Mouse (Mus musculus) gastrocnemius, postnatal 4 days (tissue): ENCODE results near the gene Filip1l. TPM values are rescaled to one million over a fixed set of nuclear protein-coding genes. Genes with fewer than 3 reads are reported as not detected.

Experiments
- DNase-seq, 2 experiments: peaks; one replicate each; pipeline ENCODE4 v3.0.0; 2021 to 2022; ENCODE audit warnings: low spot score in 2 of 2, mixed read lengths in 2 of 2
- long read RNA-seq, 2 experiments: library from polyadenylated mRNA; stranded (forward); transcript quantifications; one replicate each; pipeline ENCODE4 v2.0.0; 2021
- total RNA-seq, 2 experiments: library from RNA; stranded (reverse); gene quantifications; 2 replicates each; pipeline ENCODE4 v1.2.3; 2021

The Filip1l gene
- total RNA-seq, result 10 to 100 TPM; 55.5 to 76.5 TPM
- long read RNA-seq, experiment 1, full-length matches to known transcripts, result 33 of 40 reads
- long read RNA-seq, experiment 1, partial matches to known transcripts, result 0 of 40 reads
- long read RNA-seq, experiment 1, other reads (novel, unspliced or antisense), result 7 of 40 reads
- long read RNA-seq, experiment 2, full-length matches to known transcripts, result 28 of 34 reads
- long read RNA-seq, experiment 2, partial matches to known transcripts, result 0 of 34 reads
- long read RNA-seq, experiment 2, other reads (novel, unspliced or antisense), result 6 of 34 reads

DNA sequence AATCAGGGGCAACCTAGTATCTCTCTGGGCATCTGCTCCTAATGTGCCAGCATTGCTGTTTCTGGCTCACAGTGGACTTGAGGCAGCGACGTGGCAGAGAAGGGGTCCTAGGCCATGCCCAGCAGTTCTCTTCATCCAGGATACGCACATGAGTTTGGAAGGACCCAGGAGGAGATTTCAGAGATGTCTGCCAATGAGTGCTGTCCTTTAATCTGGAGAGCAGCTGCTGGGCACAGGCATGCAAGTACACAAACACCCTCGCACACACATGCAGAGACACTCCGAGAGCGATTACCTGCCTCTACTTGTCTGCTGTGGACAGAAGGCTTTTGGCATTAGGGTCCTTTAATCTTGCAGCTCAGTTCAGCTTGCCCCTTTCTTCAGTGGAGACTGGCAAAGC, at the start of gene Filip1l:
Filip1l (plus strand) TSS at position 343 of the 400 bp plus-strand sequence.
- no peak for DNase-seq

- DNase-seq, result no peak
Observed at GRCm38 (mm10) chr16:57303716-57304115, 49.2 kb upstream of the Filip1l start.

DNA sequence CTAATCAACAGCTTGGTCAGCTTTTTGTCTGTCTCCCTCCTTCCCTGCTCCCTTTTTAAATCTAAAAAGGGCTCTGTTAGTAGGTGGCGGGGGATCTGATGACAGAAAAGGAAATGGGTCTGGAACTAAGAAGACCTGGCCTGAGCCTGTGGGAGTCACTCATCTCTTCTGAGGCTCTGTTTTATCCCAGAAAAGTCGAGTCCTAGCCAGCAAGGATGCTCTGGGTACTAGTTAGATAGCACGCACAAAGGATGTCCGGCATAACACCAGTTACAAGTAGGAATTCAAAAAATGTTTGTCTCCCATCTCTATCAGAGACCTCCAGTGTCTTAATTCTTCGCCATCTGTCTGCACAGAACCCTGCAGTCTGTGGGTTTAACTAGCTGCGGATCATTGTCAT, 47.4 kb upstream of the Filip1l start:
- no peak for DNase-seq

DNA sequence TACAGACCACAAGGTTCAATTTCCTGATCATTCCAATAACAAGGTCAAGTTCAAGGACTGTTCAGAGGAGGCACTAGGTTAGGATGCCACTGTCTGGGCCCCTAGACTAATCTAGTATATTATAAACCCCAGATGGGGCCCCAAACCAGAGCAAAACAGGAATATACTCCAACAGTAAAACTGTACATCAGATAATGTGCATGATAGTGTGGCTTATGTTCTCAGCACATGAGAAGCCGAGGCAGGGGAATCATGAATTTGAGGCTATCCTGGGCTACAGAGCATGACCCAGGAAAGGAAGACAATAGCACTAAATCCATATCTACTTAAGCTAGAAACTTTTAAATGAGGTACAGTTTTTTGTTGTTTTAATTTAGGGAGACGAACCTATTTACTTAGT, 40.8 kb upstream of the Filip1l start:
- DNase-seq, result no peak

- no peak for DNase-seq
Observed at GRCm38 (mm10) chr16:57313487-57313886, 39.4 kb upstream of the Filip1l start.

DNA sequence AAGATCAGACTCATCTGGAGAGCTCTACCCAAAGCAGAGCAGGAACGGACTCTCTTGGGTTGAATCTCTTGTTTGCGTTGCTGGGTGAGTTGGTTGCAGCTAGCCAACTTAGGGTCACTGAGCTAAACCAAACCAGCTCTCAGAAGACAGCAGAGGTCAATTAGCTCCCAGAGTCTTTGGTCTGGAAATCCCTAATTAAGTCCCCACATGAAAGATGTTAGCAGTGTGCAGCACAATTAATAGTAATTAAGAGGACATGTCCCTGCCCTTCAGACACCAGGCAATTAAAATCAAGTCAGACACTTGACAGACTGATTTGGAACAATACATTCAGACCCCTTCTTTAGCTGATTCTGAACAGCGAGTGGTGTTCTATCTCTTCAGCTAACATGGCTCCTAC, 38.7 kb upstream of the Filip1l start:
- DNase-seq, result no peak

GRCm38 (mm10) chr16:57315026-57315425, 37.9 kb upstream of the Filip1l start:
- DNase-seq, result no peak

DNA sequence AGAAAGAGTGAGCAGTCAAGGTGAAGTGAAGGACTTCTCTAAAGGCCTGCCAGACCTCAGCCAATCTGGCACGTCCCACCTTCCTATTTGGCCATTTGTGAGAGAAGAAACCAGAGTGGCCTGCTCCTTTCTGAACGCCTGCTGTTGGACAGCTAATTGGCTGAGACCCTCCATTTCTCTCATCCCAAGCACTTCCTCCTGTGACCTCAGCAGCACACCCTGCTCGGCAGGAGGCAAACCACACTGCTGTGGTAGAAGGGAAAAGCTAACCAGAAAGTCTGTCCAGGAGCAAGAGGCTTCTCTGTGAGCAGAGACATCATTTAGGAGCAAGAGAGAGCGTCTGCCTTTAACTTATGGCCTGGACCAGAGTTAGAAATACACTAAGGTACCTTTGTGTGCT, 35.8 kb upstream of the Filip1l start:
- no peak for DNase-seq

- DNase-seq, result no peak
Observed at GRCm38 (mm10) chr16:57317882-57318636, 34.8 kb upstream of the Filip1l start.

GRCm38 (mm10) chr16:57318637-57319125, 34.2 kb upstream of the Filip1l start:
- DNase-seq, result no peak

- DNase-seq, result no peak
Observed at GRCm38 (mm10) chr16:57319284-57320124, 33.4 kb upstream of the Filip1l start.

- DNase-seq, result peak; percentile 27 to 51
Observed at GRCm38 (mm10) chr16:57326996-57327395, 25.9 kb upstream of the Filip1l start.

DNA sequence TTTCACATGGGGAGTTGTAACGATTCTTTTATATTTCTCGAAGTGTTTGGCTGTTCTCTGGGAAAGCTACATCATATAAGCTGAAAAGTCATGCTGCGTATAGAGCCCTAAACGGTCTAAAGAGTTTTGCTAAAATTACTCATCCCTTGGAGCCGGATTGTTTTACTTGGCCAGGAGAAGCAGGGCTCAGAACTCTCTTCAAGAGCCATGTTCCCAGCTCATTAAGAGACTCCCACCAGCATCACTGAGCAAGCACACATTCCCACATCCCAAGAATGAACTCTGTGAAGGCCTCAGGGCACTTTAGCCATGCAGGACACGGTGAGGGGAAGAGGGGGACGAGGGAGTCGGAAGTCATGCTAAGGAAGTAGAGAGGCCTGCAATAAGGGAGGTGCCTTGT, 23.9 kb upstream of the Filip1l start:
- no peak for DNase-seq

- no peak for DNase-seq
Observed at GRCm38 (mm10) chr16:57330111-57330510, 22.8 kb upstream of the Filip1l start.

- DNase-seq, result no peak
Observed at GRCm38 (mm10) chr16:57332301-57332700, 20.6 kb upstream of the Filip1l start.

- no peak for DNase-seq
Observed at GRCm38 (mm10) chr16:57336770-57337423, 16.0 kb upstream of the Filip1l start.

DNA sequence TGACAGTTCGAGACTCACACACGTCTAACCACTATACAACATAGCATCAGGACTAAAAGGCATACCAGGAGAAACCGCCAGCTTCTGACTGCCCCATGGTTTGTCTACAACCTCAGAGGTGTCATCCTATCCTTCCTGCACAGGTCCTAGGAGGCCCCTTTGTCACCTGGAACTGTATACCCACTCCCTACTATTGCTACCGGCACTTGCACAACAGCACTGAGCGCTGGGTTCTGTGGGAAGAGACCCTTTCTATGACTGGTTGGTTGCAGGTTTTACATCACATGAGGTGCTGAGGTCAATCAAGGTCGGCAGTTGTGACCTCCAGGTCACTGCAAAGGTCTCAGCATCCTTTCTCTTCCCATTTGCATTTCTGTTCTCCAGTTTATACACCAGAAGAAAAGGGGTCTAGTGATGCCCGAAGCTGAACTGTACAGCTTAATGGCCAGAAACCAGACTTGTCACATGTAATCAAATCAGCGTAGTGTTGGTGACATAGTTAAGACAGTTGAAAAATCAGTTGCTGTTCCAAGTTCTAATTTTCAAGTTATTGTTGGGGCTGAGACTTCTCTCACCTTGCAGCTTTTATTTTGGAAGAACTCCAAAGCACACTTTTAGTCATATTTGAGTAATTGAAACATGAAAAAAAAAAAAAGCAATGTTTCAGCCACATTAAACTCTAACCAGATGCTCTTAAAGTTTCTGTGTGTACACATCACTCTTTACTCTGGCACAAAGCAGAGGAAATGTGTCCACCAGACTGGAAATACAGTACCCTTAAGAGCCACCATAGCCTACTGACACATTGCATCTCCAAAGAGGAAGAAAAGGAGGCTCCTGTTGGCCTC, 12.9 kb upstream of the Filip1l start:
- DNase-seq, result no peak

- DNase-seq, result no peak
Observed at GRCm38 (mm10) chr16:57340613-57340898, 12.3 kb upstream of the Filip1l start.

DNA sequence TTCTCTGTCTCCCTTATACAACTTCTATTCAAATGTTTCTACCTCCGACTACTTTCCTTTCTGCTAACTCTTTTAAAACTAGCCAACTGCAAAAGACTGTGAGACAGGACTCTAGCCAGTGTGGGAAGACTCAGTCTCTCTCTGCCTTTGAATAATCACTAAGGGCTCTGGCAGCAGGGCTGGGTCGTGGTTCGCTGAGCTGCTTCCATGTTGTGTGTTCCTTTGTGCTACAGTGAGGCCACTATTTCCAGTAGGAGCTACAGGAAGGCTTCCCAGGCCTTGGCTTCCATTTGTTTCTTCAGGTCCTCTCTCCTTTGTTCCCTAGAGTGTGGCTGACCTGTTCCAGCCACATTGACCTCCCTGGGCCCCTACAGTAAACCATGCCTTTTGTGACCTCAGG, 6.6 kb upstream of the Filip1l start:
- no peak for DNase-seq

GRCm38 (mm10) chr16:57349039-57349438, 3.9 kb upstream of the Filip1l start:
- DNase-seq, result no peak
